Mouse (Mus musculus) hindbrain, embryonic 10.5 days (tissue): ENCODE data around the gene Dnajb3. TPM values are rescaled to one million over a fixed set of nuclear protein-coding genes. Genes with fewer than 3 reads are reported as not detected.
A peak's percentile ranks its signal among the peaks of the same experiment; 100 is the strongest.
"Not testable (repeated sequence)": the region's sequence is repeated elsewhere in the genome, so short reads cannot be mapped to it uniquely, and the experiment has no call there.

ENCODE experiments used
- DNase-seq: peaks from one replicate; pipeline ENCODE4 v3.0.0-alpha.2; 2017; ENCODE audit warnings: low spot score
- H3K27ac ChIP-seq: fragments of 300-500 bp; sonication (generic); 2 replicates; pipeline ENCODE4 v1.5.1; 2016; ENCODE audit warnings: mild to moderate bottlenecking, moderate library complexity
- H3K27me3 ChIP-seq: fragments of 300-500 bp; sonication (generic); 2 replicates; pipeline ENCODE4 v1.6.1; 2016; ENCODE audit warnings: mild to moderate bottlenecking; ENCODE audit not compliant: poor library complexity, insufficient read depth, severe bottlenecking
- H3K36me3 ChIP-seq: fragments of 300-500 bp; sonication (generic); 2 replicates; pipeline ENCODE4 v1.6.1; 2016; ENCODE audit warnings: mild to moderate bottlenecking, moderate library complexity
- H3K4me1 ChIP-seq: fragments of 300-500 bp; sonication (generic); replicated peaks from 2 replicates; pipeline ENCODE4 v1.6.1; 2016; ENCODE audit warnings: mild to moderate bottlenecking
- H3K4me3 ChIP-seq: fragments of 300-500 bp; sonication (generic); 2 replicates; pipeline ENCODE4 v1.5.1; 2016; ENCODE audit warnings: mild to moderate bottlenecking, moderate library complexity
- H3K9me3 ChIP-seq: fragments of 300-500 bp; sonication (generic); 2 replicates; pipeline ENCODE4 v1.6.1; 2016; ENCODE audit warnings: mild to moderate bottlenecking, moderate library complexity
- WGBS: fragments of 180-500 bp; shearing (Covaris S2); methylation state at CpG from one replicate; pipeline ENCODE4 v1.1.7; 2016; 5-methylcytosine and 5-hydroxymethylcytosine counted together
- polyA plus RNA-seq: library from polyadenylated mRNA; unstranded; fragments of >200 nt; fragmentation: Nextera tagmentation; extraction: Ambion mirVana; gene quantifications from 2 replicates; pipeline ENCODE4 v1.2.1, GENCODE M21; 2016

Dnajb3 gene
- polyA plus RNA-seq, 1 experiment from 2014 or later: 14.0 TPM

DNA sequence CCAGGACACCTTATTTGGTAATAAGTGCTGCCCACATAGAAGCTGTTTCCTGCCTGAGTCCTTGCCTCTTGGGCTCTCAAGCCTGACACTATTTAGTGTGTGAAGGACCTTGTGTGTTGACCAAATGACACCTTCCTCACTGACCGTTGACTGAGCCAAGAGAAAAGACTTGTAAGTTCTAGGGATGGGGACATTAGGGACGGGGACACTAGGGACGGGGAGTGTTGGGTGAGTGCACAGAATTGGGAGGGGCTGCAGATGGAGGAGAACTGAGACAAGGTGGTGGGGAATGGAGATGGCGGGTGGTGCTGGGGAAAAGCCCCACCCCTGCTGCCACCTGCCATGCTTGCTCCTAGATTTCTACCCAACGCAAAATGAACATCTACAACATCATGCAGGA, 24.4 kb upstream of the Dnajb3 start:
- 87% methylated on average over 5 of the region's 5 CpGs for WGBS
- Histone ChIP-seq H3K4me3 (no peak overlapping the region), H3K36me3 (no peaks in the 10 kb centered on the region), H3K27ac (no peak overlapping the region), H3K9me3 (peaks cover 98% of the 10 kb centered on the region), H3K4me1 (no peaks in the 10 kb centered on the region), H3K27me3 (no peaks in the 10 kb centered on the region)
- no peak for DNase-seq

DNA sequence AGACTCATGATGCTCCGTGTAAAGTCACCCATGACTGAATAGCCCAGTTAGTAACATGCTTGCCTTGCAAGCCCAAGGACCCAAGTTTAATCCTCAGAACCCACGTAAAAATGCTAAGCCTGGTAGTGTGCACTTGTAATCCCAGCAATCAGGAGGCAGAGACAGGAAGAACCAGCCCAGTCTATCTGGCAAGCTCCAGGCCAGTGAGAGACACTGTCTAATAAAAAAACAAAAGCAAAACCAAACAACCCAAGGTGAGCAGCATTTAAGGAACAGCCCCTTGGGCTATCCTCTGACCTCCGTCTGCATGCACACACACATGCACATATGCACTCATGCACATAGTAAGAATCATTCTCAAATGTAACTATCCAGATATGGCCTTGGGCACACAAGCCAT, 24.0 kb upstream of the Dnajb3 start:
- Histone ChIP-seq H3K4me1 (no peaks in the 10 kb centered on the region), H3K9me3 (peaks cover 93% of the 10 kb centered on the region), H3K27me3 (no peaks in the 10 kb centered on the region), H3K27ac (no peak overlapping the region), H3K4me3 (no peak overlapping the region), H3K36me3 (no peaks in the 10 kb centered on the region)
- no peak for DNase-seq
- 76% methylated on average over 3 of the region's 3 CpGs for WGBS

DNA sequence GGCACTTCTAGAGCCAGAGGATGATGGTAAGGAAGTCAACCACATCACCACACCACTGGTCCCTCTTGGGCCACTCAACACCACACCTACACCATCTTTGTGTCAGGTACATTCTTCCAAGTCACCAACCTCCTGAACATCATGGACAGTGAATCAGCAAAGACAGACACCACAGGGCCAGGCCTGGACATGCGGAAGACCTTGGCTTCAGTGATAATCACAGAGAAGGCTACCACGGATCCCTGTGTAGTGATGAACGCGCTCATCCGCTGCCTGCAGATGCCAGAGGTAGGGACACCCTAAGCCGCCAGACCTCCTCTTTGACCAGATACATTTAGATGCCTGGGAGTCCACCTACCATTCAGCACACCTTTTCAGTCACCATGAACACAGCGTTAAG, 22.5 kb upstream of the Dnajb3 start:
- DNase-seq: no peak
- Histone ChIP-seq H3K27ac (no peak overlapping the region), H3K27me3 (no peaks in the 10 kb centered on the region), H3K4me3 (no peak overlapping the region), H3K9me3 (peaks cover 79% of the 10 kb centered on the region), H3K36me3 (no peaks in the 10 kb centered on the region), H3K4me1 (no peaks in the 10 kb centered on the region)
- whole genome bisulfite sequencing: 69% methylated on average over 7 of the region's 7 CpGs

DNA sequence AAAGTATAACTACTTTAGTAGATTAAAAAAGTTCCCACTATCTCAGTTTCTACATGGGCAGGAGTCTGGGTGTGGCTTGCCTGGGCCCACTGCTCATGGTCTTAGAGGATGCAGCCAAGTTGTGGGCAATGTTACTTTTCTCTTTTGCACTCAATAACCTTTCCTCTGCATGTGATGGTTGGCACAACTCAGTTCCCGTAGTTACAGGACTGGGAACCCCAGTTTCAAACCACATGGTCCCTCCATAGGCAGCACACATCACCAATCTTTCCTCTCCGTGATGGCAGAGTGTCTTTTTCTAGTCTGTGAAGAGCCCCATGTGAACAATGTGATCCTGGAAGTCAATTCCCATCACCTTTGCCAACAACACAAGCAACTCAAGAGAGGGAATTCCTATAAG, 21.9 kb upstream of the Dnajb3 start:
- Histone ChIP-seq H3K4me3 (no peak overlapping the region), H3K27ac (no peak overlapping the region), H3K4me1 (no peaks in the 10 kb centered on the region), H3K9me3 (peaks cover 73% of the 10 kb centered on the region), H3K27me3 (no peaks in the 10 kb centered on the region), H3K36me3 (no peaks in the 10 kb centered on the region)
- DNase-seq: no peak
- 63% methylated on average over 2 of the region's 2 CpGs for WGBS

DNA sequence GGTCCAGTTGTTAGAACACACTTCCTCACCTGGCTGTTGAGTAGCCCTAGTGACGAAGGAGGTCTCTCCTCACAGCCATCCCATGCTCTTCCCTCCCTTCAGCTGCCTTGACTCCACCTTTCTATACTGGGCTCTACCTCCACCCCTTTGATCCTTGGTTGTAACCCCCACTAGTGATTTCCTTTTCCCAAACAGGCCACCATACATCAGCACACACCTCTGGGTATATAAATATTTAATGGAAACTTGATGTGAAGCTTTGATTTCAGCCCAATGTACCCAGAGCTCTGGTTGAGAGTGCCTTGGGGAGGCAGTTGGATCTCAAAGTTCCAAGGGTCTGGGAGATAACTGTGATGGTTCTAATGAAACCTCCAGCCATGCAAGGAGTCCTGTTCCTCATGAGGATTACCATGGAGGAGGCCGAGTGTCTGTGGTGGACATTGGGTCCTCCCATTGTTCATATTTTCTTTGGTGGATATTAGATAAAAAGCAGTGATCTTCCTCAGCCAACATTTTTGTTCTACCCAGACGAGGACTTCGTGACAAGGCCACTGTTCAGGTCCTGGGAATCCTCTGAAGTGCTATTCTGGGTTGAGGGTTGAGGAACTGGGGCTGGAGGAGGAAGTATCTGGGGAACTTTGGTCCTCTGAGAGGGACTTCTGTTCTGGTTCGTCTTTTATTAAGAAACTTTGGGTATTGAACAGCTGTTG, 21.2 kb upstream of the Dnajb3 start, which contains the start of gene Mroh2a:
Gene Mroh2a, plus strand, starts transcription at position 317 of the 710 bp plus-strand sequence.
- WGBS: 56% methylated on average over 5 of the region's 5 CpGs
- DNase-seq: peak; percentile 2
- no peak within 1 kb of the TSS for H3K27ac ChIP-seq
- no peak within 1 kb of the TSS for H3K4me3 ChIP-seq
- peaks cover 66% of the 10 kb centered on the region for H3K9me3 ChIP-seq
- no peaks in the 10 kb centered on the region for H3K27me3 ChIP-seq
- no peaks in the 10 kb centered on the region for H3K4me1 ChIP-seq
- no peaks in the 10 kb centered on the region for H3K36me3 ChIP-seq

DNA sequence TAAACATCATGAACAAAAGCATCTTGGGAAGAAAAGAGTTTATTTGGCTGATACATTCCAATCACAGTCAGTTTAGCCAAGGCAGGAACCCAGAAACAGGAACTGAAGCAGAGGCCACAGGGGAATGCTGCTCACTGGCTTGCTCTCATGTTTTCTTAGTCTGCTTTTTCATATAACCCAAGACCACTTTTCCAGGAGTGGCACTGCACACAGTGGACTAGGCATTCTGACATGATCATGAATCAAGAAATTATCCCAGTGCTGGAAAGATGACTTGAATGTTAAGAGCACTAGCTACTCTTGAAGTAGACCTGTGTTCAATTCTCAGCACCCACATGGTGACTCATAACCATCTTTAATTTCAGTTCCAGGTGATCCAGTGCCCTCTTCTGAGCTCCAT, 20.2 kb upstream of the Dnajb3 start:
- no peak for DNase-seq
- H3K4me1 ChIP-seq: no peaks in the 10 kb centered on the region
- H3K27me3 ChIP-seq: no peaks in the 10 kb centered on the region

DNA sequence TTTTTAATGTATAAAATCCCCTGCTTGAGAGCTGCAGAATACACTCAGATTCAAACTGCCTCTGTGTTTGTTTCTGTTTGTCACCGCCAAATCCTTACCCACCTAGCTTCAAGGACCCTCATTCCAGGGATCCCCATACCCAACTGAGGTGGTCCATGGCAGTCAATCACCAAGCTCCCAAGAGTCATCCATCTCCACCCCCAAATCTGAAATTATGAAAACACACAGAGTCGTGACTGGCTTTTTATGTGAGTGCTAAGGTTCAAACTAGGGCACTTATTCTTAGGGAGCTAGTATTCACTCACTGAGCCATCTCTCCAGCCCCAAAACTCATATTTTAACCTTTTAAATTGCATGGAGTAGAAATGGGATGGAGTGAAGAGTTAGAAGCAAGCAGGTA, 19.7 kb upstream of the Dnajb3 start:
- not testable (repeated sequence) for DNase-seq, H3K4me3 ChIP-seq
- 40% methylated on average over 2 of the region's 2 CpGs for WGBS

More for the DNA sequence above, 20.2 kb upstream of the Dnajb3 start:
- Histone ChIP-seq H3K36me3 (no peaks in the 10 kb centered on the region), H3K27ac (no peak overlapping the region), H3K9me3 (peaks cover 55% of the 10 kb centered on the region), H3K4me3 (no peak overlapping the region)

DNA sequence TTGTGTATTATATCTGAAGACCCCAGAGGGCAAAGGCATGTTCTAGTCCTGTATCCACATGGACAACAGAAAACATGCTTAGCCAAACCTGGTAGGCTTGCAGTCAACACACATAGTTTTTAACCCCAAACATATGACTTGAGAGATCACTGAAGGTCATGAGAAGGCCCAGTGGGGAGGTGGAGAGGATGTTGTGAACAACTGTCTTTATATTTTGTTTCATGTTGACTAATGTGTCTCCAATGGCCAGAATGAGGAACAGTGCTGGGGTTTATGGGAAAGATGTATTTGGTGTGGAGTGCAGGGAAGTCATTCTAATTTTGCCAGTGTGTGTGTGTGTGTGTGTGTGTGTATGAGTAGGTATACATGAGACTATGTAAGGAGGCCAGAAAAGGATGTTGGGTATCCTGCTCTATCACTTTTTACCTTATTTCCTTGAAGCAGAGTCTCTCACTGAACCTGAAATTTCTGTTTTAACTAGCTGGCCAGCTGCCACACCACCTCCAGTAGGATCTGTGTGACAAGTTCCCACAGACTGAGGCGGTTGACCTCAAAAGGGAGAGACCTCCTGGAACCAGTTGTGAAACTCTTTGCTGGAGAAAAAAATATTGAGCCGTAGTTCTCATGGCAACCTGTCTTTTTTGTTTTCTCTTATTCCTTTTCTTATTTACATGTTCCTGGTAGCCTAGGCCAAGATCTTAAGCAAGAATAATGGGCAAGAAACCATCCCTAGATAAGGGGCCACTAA, 18.6 kb upstream of the Dnajb3 start:
- no peak overlapping the region for H3K27ac ChIP-seq
- H3K36me3 ChIP-seq: no peaks in the 10 kb centered on the region
- H3K9me3 ChIP-seq: peaks cover 40% of the 10 kb centered on the region
- H3K4me3 ChIP-seq: no peak overlapping the region
- H3K4me1 ChIP-seq: no peaks in the 10 kb centered on the region
- H3K27me3 ChIP-seq: no peaks in the 10 kb centered on the region
- DNase-seq: no peak
- WGBS: 71% methylated on average over 2 of the region's 2 CpGs

More for the DNA sequence above, 19.7 kb upstream of the Dnajb3 start:
- not testable (repeated sequence) for H3K4me1 ChIP-seq, H3K27me3 ChIP-seq, H3K27ac ChIP-seq, H3K36me3 ChIP-seq
- peaks cover 51% of the 10 kb centered on the region for H3K9me3 ChIP-seq

DNA sequence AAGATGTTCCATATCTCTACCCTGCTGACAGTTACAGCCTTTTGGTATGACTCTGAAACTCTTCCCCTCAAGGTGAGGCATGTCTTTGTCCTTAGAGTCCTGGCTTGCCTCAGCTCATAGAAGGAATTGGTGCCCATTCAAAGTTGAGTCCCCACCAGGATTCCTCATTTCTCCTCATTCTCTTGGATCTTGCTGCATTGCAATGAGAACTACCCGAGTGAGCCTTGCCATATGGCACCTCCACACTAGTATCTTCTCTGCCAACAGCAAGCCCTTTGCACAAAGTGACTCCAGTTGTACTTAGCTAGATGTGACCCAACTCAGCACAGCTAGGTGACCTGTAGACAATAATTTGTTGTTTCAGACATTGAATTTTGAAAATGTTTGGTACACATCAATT, 18.0 kb upstream of the Dnajb3 start:
- Histone ChIP-seq H3K4me3 (no peak overlapping the region), H3K27me3 (no peaks in the 10 kb centered on the region), H3K36me3 (no peaks in the 10 kb centered on the region), H3K4me1 (no peaks in the 10 kb centered on the region), H3K9me3 (peaks cover 34% of the 10 kb centered on the region), H3K27ac (no peak overlapping the region)
- DNase-seq: peak; percentile 6
- WGBS: 57% methylated on average over 1 of the region's 1 CpGs

DNA sequence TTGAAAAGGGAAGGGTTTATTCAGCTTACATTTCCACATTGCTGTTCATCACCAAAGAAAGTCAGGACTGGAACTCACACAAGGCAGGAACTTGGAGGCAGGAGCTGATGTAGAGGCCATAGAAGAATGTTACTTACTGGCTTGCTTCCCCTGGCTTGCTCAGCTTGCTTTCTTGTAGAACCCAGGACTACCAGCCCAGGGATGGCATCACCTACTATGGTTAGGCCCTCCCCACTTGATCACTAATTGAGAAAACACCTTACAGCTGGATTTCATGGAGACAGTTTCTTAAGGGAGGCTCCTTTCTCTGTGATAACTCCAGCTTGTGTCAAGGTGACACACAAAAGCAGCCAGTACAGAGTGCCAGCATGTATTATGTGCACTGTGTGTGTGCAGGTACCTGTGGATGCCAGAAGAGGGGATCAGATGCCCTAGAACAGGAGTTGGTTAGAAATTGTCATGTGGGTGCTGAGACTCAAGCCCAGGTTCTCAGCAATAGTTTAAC, 17.5 kb upstream of the Dnajb3 start:
- not testable (repeated sequence) for H3K4me3 ChIP-seq, H3K4me1 ChIP-seq, H3K27me3 ChIP-seq, H3K36me3 ChIP-seq, DNase-seq, H3K27ac ChIP-seq
- peaks cover 28% of the 10 kb centered on the region for H3K9me3 ChIP-seq

DNA sequence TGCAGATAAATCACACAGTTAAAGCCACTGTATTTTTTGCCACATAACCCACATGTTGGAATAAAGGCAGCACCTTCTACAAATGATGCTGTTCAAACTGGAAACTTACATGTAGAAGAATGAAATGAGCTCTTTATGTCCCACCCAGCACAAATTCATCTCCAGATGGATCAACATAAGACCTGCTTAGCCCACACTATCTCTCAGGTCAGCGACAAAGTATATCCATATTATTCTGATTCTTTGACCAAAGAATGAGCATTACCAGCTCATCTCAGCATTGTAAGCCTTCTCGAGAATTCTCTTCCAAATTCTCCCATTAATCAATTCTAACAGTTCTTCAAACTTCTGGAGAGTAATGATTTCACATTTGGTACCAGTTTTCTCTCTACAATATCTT, 16.6 kb upstream of the Dnajb3 start:
- Histone ChIP-seq H3K27me3 (no peaks in the 10 kb centered on the region), H3K4me1 (no peaks in the 10 kb centered on the region), H3K27ac (no peak overlapping the region), H3K4me3 (no peak overlapping the region), H3K9me3 (peaks cover 20% of the 10 kb centered on the region), H3K36me3 (no peaks in the 10 kb centered on the region)
- WGBS: 55% methylated on average over 2 of the region's 2 CpGs
- DNase-seq: no peak

DNA sequence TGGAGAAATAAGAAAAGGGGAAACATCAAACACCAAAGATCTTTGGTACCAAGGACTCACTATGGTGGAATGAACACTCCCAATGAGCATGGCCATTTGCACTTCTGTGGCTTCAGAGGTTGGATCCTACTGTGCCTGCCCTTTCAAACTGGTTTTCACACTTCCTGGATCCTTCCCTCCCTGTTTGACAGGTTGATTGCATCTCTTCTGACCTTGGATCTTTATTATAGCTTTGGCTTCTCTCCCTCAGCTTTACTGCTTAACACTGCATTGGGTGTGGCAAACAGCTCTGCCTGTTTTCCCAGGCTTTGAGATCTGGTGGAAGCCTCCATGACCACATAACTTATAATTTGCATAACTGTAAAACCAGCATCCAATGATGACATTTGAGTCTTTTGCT, 14.8 kb upstream of the Dnajb3 start:
- Histone ChIP-seq H3K4me3 (no peak overlapping the region), H3K9me3 (peaks cover 10% of the 10 kb centered on the region), H3K4me1 (no peaks in the 10 kb centered on the region), H3K36me3 (no peaks in the 10 kb centered on the region), H3K27ac (no peak overlapping the region), H3K27me3 (no peaks in the 10 kb centered on the region)
- no peak for DNase-seq

DNA sequence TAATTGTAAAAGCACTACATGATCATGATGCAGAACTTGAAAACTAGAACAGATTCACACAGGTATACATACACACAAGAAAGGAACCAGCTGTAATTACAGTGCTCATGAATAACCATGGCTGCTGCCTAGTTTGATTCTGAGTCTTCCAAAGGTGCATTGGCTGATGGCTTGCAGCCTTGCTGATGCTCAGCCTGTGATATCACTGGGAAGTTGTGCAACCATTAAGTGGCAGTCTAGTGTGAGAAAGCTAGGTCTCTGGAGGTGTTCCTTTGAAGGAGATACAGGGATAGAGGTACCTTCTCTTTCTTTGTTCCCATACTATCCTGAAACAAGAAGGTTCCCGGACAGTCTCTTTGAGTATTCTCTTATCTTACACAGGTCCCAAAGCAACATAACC, 13.5 kb upstream of the Dnajb3 start:
- WGBS: 20% methylated on average over 1 of the region's 1 CpGs
- Histone ChIP-seq H3K4me1 (no peaks in the 10 kb centered on the region), H3K27ac (no peak overlapping the region), H3K9me3 (peaks cover 22% of the 10 kb centered on the region), H3K36me3 (no peaks in the 10 kb centered on the region), H3K27me3 (no peaks in the 10 kb centered on the region), H3K4me3 (no peak overlapping the region)
- no peak for DNase-seq
